Mouse (Mus musculus) intestine, embryonic 14.5 days (tissue): ENCODE results near the gene Denr. TPM values are rescaled to one million over a fixed set of nuclear protein-coding genes. Genes with fewer than 3 reads are reported as not detected.

Experiments
- ATAC-seq: fragments of 200-750 bp; cut with Nextera tagmentation; replicated peaks from 2 replicates; pipeline ENCODE4 v1.8.0; 2017; ENCODE audit warnings: low read depth, moderate number of reproducible peaks, moderate TSS enrichment, moderate library complexity; ENCODE audit not compliant: low FRiP score, low TSS enrichment
- DNase-seq: peaks from one replicate; pipeline ENCODE4 v3.0.0-alpha.2; 2018; ENCODE audit warnings: low spot score
- H3K27ac ChIP-seq: fragments of 300-500 bp; sonication (generic); 2 replicates; pipeline ENCODE4 v1.5.1; 2014; ENCODE audit warnings: low read depth, mild to moderate bottlenecking, control low read depth
- H3K27me3 ChIP-seq: fragments of 300-500 bp; sonication (generic); replicated peaks from 2 replicates; pipeline ENCODE4 v1.6.1; 2014; ENCODE audit warnings: low read length, control low read depth; ENCODE audit not compliant: control insufficient read depth, insufficient read depth
- H3K36me3 ChIP-seq: fragments of 300-500 bp; sonication (generic); 2 replicates; pipeline ENCODE4 v1.6.1; 2014; ENCODE audit warnings: low read length, control low read depth; ENCODE audit not compliant: control insufficient read depth, insufficient read depth
- H3K4me1 ChIP-seq: fragments of 300-500 bp; sonication (generic); replicated peaks from 2 replicates; pipeline ENCODE4 v1.6.1; 2014; ENCODE audit warnings: low read length, control low read depth, mixed read lengths; ENCODE audit not compliant: control insufficient read depth, insufficient read depth
- H3K4me2 ChIP-seq: fragments of 300-500 bp; sonication (generic); 2 replicates; pipeline ENCODE4 v1.6.1; 2014; ENCODE audit warnings: low read length
- H3K4me3 ChIP-seq: fragments of 300-500 bp; sonication (generic); 2 replicates; pipeline ENCODE4 v1.5.1; 2014; ENCODE audit warnings: low read depth, low read length, control low read depth, mixed read lengths
- H3K9ac ChIP-seq: fragments of 300-500 bp; sonication (generic); 2 replicates; pipeline ENCODE4 v1.6.1; 2014; ENCODE audit warnings: mild to moderate bottlenecking, low read length
- H3K9me3 ChIP-seq: fragments of 300-500 bp; sonication (generic); 2 replicates; pipeline ENCODE4 v1.6.1; 2016; ENCODE audit warnings: low read length, control low read depth; ENCODE audit not compliant: control insufficient read depth
- WGBS: fragments of 180-500 bp; shearing (Covaris S2); extraction: QIAGEN DNeasy Blood & Tissue Kit; methylation state at CpG from one replicate; pipeline ENCODE4 v1.1.7; 2014; 5-methylcytosine and 5-hydroxymethylcytosine counted together
- polyA plus RNA-seq: library from polyadenylated mRNA; unstranded; fragments of >200 nt; fragmentation: Nextera tagmentation; extraction: Ambion mirVana; gene quantifications from 2 replicates; pipeline ENCODE4 v1.2.1, GENCODE M21; 2014

Gene Denr
- polyA plus RNA-seq, 1 experiment from 2014 or later, result 118 TPM

DNA sequence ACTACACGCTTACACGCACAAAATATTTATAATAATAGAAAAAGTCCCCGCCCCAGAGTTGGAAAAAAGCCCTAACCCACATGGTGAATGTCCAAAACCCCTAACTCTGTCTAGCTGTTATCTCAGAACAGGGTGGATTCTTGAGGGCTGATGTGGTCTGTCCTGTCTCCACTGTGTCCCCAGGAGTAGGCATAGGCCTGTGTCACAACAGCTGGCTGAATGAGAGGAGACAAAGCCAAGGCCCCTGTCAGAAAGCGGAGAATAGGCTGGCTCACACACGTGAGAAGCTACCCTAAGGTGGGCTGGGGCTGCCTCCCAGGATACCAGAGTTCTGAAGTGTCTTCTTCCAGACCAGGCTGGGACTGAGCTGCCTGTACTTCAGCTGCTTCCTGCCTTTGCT is 71.2 kb downstream of the Denr start:
- no peak overlapping the region; the same call in 1 of the 2 replicates for H3K27ac ChIP-seq
- no peak for DNase-seq

More for the DNA sequence above, 71.2 kb downstream of the Denr start:
- no peak for ATAC-seq
- Histone ChIP-seq H3K9me3 (no peaks in the 10 kb centered on the region), H3K4me2 (0 out of 2 replicates have a peak overlapping the region, but pooled peaks have one; percentile 11), H3K4me1 (no peaks in the 10 kb centered on the region; the same call in 1 of the 2 replicates), H3K9ac (no peak overlapping the region), H3K27me3 (peaks cover 17% of the 10 kb centered on the region), H3K36me3 (no peaks in the 10 kb centered on the region), H3K4me3 (no peak overlapping the region)
- 77% methylated on average over 5 of the region's 5 CpGs for WGBS

Other genes starting within 250 kb of the Denr start
- 30.1 and 32.6 TPM in 2 replicates for gene Clip1, start 222.6 kb upstream of the Denr start, polyA plus RNA-seq
- 74.3 and 83.2 TPM in 2 replicates for gene Zcchc8, start 186.1 kb upstream of the Denr start, polyA plus RNA-seq
- 104 and 120 TPM in 2 replicates for gene Rsrc2, start 157.8 kb upstream of the Denr start, polyA plus RNA-seq
- gene Kntc1, start 157.5 kb upstream of the Denr start, polyA plus RNA-seq, result 35.2 and 35.9 TPM in 2 replicates
- 0.15 TPM in 1 of 2 replicates, not detected in the other for gene Hcar2, start 41.7 kb upstream of the Denr start, polyA plus RNA-seq
- 1.9 and 2.0 TPM in 2 replicates for gene Hcar1, start 27.2 kb upstream of the Denr start, polyA plus RNA-seq
- 1.4 and 2.3 TPM in 2 replicates for gene Gm43518, start 20.2 kb downstream of the Denr start, polyA plus RNA-seq
- 5.5 and 9.1 TPM in 2 replicates for gene Ccdc62, start 23.5 kb downstream of the Denr start, polyA plus RNA-seq
- 14.7 and 17.5 TPM in 2 replicates for gene Hip1r, start 66.5 kb downstream of the Denr start, polyA plus RNA-seq
- 26.4 and 27.7 TPM in 2 replicates for gene Vps37b, start 125.1 kb downstream of the Denr start, polyA plus RNA-seq
- 1.5 and 1.8 TPM in 2 replicates for gene Abcb9, start 188.6 kb downstream of the Denr start, polyA plus RNA-seq
- gene Ogfod2, start 205.1 kb downstream of the Denr start, polyA plus RNA-seq, result 17.1 and 18.0 TPM in 2 replicates
- 93.8 and 99.9 TPM in 2 replicates for gene Arl6ip4, start 208.9 kb downstream of the Denr start, polyA plus RNA-seq